Mouse (Mus musculus): Measurements from ENCODE around the gene Tspan32.

Tspan32 gene

GRCm38 (mm10) chr7:143007599-143008369, 2.9 kb downstream of the Tspan32 start:
- DNase-seq (ENCODE audit: low spot score): peak; percentile 97

DNA sequence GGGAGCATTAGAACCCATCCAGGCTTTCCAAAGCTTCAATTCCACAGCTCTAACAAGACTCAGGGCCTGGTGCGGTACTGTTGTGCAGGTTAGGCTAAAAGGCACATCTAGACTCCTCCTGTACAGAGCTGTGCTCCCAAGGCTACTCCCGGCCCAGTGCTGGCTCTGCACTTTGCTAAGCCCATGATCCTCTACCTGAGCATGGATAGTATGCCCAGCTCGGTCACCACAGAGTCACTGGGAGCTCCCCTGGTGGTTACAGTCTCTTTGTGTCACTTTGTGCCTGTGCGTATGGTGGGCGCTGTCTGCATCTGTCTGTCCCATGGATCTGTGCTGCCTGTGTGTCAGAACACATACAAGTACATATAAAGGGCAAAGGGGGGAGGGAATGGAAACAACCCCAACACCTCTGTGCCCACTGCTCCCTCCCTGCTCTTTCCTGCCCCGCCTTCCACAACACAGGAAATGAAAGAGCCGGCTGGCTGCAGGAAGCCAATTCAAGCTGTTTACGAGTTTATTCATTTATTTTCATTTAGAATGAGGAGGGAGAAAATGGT, 3.6 kb downstream of the Tspan32 start:
- DNase-seq (ENCODE audit: low spot score): peak; percentile 36

DNA sequence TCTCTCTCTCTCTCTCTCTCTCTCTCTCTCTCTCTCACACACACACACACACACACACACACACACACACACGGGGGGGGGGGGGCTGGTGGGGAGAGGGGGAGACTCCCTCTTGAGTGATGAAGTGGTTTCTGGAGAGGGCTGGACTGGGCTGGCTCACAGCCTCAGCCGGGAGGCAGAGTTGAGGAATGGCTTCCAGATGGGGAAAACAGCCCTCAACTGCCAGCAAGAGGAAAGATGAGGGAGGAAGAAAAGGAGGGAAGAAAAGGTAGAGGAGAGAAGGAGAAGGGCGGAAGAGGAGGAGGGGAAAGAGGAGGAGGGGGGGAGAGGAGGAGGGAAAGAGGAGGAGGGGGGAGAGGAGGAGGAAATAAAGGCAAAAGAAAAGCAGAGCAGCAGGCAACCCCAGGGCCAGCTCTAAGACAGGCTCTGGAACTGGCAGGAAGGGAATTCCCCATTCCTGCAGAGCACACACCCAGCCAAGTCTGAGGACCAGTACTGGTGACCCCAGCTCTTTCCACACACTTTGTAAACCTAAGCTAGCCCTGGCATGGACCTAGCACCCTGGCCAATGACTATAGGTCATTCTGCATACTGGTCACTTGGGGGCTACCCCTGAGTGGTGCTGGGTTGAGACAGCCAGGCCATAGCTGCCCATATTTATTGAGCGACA, 4.3 kb downstream of the Tspan32 start:
- peak; percentile 18 for DNase-seq (ENCODE audit: low spot score)

DNA sequence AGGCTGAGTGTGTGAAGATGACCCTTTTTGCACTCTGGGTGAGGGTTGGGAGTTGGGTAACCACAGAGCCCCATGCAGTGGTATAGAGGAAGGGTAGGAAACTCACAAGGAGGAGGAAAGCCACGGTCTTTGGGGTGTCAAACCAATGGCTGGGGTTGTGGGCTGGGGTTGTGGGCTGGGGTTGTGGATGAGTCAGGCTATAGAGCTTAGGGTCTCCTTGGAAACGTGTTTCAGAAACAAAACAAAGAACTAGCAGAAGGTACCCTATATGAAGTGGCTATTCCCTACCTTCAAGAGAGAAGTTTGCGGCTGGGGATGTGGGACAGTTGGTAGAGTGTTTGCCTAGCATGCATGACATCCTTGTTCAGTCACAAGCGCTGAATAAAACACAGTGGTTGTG, 5.2 kb downstream of the Tspan32 start:
- no peak for DNase-seq (ENCODE audit: low spot score)

GRCm38 (mm10) chr7:143011226-143011625, 6.4 kb downstream of the Tspan32 start:
- DNase-seq (ENCODE audit: low spot score): no peak

DNA sequence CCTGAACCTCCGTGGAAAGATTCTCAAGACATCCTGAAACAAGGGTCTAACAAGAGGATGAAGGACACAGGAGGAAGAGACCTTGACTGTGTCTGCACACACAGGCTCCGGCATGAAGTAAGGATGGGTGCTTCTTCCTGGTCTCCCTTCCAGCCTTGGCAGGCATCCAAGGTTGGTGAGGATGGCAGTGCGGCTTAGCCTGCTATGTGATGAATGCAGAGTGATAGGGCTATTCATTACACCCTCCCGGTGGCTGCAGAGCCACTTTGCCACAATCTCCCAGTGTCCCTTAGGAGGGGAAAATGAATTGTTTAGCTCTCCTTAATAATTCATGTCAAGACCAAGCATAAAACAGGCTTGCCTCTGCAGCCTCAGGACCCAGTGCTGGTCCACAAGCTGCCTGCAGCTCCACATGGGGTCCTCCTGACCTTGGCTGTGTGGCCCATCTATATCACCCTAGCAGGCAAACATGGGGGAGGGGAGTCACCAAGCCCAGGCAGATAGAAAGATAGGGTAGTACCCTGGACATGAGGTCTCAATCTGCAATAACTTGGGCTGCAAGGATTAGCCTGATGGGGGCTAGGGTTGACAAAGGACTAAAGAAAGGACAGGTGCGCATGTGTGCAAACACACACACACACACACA, 7.5 kb downstream of the Tspan32 start:
- DNase-seq (ENCODE audit: low spot score): no peak

DNA sequence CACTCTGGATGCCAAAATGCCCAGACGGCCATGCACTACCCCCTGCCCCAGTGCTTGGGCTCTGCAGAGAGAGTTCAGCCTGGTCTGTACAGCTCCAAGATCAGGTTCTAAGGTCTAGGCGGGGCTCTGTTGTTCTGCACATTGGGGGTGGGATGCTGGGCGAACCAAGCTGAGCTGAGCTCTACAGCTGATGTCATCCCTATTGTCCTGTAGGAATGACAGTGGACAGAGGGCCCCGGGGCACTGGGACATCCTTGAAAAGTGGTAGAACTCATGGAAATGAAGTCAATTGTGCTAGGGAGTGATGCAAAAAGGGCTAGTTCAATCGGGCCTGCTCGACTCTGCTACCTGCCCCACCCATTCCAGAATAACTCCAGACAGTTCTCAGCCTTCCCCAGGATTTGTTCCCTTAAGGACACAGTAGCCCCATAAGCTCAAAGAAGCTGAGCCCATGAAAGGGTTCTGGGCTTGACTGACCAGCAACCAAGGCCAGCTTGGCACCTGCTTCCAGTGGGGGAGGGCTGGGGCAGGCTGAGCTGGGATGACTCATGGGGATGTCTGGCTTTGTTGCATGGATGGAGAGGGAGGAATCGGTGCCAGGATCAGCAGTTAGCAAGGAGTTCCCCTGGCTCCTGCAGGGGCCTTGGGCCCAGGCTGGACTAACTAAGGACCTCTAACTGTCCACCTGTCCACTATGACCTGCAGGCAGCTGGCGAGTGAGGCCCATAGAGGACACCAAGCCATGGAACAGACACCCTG, 8.8 kb downstream of the Tspan32 start:
- peak; percentile 42 for DNase-seq (ENCODE audit: low spot score)

GRCm38 (mm10) chr7:143014862-143015659, 10.2 kb downstream of the Tspan32 start:
- DNase-seq (ENCODE audit: low spot score): no peak

GRCm38 (mm10) chr7:143015755-143016423, 11.0 kb downstream of the Tspan32 start:
- DNase-seq (ENCODE audit: low spot score): peak; percentile 48

DNA sequence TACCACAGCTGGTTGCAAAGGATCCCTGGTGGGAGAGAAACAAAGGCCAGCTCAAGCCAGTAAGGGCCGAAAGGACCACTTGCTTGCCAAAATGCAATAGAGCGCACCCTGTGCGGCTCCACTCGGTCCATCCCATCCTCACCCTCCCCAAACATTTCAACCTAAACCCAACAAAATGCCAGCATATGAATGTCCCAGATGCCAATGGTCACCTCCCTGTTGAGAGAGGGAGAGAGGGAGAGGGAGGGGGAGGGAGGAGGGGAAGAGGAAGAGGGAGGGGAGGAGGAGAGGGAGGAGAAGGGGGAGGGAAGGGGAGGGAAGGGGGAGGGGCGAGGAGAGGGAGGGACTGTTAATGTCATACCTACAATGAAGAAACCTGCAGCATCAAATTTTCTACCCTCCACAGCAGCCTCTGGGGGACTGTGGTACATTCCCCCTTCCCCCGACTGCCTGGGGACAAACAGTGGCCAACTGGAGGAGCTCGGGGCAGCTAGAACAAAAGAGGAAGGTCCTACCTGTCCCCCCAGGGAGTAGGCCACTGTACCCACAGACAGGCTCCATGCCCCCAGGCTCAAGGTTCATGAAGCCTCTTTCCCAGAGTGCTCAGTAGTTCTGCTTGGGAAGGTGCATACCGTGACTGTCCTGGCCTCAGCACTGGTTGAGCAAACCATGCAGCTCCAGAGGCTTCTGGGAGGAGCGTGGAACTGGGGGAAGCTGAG, 11.7 kb downstream of the Tspan32 start:
- no peak for DNase-seq (ENCODE audit: low spot score)

DNA sequence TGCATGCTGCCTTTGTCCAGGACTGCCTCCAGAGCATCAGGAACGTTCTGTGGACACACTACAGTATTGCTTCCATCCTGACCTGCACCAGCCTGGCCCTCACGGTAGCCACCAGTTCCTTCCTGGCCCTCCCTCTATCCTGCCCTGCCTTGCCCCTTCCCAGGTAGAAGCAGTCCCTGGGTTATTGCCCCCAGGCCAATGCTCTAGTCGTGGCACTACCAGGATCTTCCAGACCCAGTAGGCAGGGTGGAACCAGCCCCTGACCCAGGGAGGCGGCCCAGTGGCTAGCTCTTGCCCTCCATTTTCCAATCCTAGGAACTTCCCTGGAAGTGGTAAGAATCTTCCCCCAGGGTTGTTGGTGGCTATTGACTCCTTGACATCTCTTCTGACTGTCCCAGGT, 12.3 kb downstream of the Tspan32 start:
- DNase-seq (ENCODE audit: low spot score): no peak

GRCm38 (mm10) chr7:143020040-143020439, 15.2 kb downstream of the Tspan32 start:
- DNase-seq (ENCODE audit: low spot score): no peak

DNA sequence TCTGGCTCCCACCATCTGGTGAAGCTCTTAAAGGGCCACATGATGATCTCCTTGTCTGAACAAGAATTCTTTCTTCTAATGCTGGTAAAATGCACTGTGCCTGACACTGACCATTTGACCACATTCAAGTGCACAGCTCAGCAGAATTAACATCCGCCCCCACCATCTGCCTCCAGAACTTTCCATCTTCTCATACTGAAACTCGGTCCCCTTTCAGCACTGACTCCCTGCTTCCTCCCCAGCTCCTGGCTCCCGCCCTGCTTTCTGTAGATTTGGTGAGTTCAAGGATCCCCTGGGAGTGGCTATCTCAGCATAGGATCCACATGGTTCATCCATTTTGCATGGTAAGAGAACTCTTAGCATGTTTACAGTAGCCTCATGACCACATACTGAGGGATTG, 15.9 kb downstream of the Tspan32 start:
- DNase-seq (ENCODE audit: low spot score): no peak

- DNase-seq (ENCODE audit: low spot score): no peak
Measured at GRCm38 (mm10) chr7:143021356-143022164, 16.7 kb downstream of the Tspan32 start.

DNA sequence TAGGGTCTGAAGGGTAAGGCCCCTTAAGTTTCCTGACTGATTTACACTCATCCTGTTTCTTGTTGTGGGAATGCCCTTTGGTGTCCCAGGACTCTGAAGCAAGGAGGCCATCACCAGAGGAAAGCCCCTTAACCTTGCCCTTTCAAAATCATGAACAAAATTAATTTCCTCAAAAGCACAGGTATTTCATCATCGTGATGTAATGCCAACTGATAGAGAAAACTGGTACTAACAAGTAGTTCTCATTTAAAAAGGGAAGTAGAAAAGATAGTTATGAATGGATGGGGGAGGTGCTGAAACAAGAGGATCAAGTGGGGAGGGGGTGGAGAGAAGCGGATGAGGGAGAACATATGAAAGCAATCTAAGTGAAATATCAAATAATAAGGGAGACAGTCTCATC, 18.7 kb downstream of the Tspan32 start:
- DNase-seq (ENCODE audit: low spot score): no peak

DNA sequence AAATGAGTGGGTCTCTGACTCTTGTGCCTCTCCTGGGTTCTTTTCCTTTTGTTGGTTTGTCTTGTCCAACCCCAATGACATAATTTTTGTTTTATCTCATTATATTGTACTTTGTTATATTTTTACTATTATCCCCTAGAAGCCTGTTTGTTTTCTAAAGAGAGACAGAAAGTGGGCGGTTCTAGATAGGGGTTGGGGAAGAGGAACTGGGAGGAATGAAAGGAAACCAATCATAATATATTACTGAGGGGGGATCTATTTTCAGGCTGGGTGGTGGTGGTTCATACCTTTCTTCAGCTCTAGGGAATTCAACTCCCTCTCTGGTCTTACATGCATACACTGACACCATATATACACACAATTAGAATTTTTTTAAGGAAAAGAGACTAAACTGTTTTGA, 19.4 kb downstream of the Tspan32 start:
- DNase-seq (ENCODE audit: low spot score): no peak

DNA sequence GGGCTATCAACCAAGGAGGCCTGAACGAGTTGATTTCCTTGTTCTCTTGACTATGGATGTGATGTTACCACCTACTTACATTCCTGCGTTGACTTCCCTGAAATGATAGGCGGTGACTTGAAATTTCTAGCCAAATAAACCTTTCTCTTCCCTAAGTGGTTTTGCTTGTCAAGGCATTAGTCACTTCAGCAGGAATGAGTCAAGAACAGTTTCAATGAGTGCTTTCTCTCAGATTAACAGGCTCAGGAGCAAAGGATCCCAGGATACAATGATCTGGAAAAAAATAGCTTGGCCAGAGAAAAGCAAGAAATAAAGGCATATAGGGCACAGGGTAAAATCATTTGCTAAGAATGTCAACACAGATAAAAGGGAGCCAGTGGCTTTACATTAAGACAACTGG, 20.6 kb downstream of the Tspan32 start:
- no peak for DNase-seq (ENCODE audit: low spot score)

DNA sequence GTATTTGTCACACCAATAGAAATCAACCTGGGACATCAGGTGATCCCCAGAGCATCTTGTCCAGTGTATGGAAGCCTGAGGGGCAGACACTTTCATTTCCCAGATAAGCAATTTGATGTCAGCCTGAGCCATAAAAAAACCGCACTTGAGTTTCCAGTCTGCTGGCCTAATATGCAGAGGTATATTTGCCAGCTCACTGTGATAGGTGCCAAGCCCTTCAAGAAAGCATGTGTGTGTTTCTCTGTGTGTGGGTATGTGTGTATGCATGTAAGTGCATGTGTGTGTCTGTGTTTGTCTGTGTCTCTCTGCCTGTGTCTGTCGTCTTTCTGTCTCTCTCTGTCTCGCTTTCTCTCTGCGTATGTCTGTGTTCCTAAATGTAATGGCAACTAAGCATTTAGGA, 22.4 kb downstream of the Tspan32 start:
- no peak for DNase-seq (ENCODE audit: low spot score)

DNA sequence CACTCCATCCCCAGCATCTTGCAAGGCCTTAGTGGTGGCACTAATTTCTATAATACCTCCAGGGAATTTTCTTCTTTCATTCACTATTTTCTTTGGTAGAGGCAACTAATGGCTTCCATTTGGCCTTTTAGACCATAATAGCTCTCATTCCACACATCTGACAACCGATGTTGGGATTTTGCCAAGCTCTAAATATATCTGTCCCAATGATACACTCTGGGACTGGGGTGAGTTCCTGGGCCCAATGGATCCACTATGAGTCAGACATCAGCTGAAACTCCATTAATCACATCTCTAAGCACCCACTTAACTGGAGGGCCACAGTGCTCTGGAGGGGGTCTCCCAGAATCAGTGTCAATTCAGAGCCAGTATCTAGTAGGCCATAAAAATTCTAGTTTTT, 27.0 kb downstream of the Tspan32 start:
- no peak for DNase-seq (ENCODE audit: low spot score)

Measured in ovary, postnatal 10 days (tissue).